Mouse (Mus musculus) intestine, embryonic 15.5 days (tissue): ENCODE measurements around the gene Slc38a7. TPM values are rescaled to one million over a fixed set of nuclear protein-coding genes. Genes with fewer than 3 reads are reported as not detected.
"Not testable (repeated sequence)": the region's sequence is repeated elsewhere in the genome, so short reads cannot be mapped to it uniquely, and the experiment has no call there.

Experiments
- ATAC-seq: fragments of 200-750 bp; cut with Nextera tagmentation; 2 replicates; pipeline ENCODE4 v1.8.0; 2017; ENCODE audit warnings: moderate TSS enrichment, moderate library complexity
- H3K27ac ChIP-seq: fragments of 300-500 bp; sonication (generic); 2 replicates; pipeline ENCODE4 v1.5.1; 2015; ENCODE audit warnings: mild to moderate bottlenecking, inconsistent platforms
- H3K27me3 ChIP-seq: fragments of 300-500 bp; sonication (generic); replicated peaks from 2 replicates; pipeline ENCODE4 v1.6.1; 2015; ENCODE audit warnings: inconsistent platforms
- H3K36me3 ChIP-seq: fragments of 300-500 bp; sonication (generic); 2 replicates; pipeline ENCODE4 v1.6.1; 2015; ENCODE audit warnings: inconsistent platforms
- H3K4me1 ChIP-seq: fragments of 300-500 bp; sonication (generic); replicated peaks from 2 replicates; pipeline ENCODE4 v1.6.1; 2015; ENCODE audit warnings: inconsistent platforms
- H3K4me2 ChIP-seq: fragments of 300-500 bp; sonication (generic); replicated peaks from 2 replicates; pipeline ENCODE4 v1.6.1; 2015; ENCODE audit warnings: mild to moderate bottlenecking, inconsistent platforms
- H3K4me3 ChIP-seq: fragments of 300-500 bp; sonication (generic); replicated peaks from 2 replicates; pipeline ENCODE4 v1.5.1; 2015; ENCODE audit warnings: inconsistent platforms
- H3K9ac ChIP-seq: fragments of 300-500 bp; sonication (generic); 2 replicates; pipeline ENCODE4 v1.6.1; 2015; ENCODE audit warnings: inconsistent platforms
- H3K9me3 ChIP-seq: fragments of 300-500 bp; sonication (generic); 2 replicates; pipeline ENCODE4 v1.6.1; 2016; ENCODE audit warnings: inconsistent platforms
- WGBS: fragments of 180-500 bp; shearing (Covaris S2); methylation state at CpG from one replicate; pipeline ENCODE4 v1.1.7; 2015; 5-methylcytosine and 5-hydroxymethylcytosine counted together
- polyA plus RNA-seq: library from polyadenylated mRNA; unstranded; fragments of >200 nt; fragmentation: Nextera tagmentation; extraction: Ambion mirVana; gene quantifications from 2 replicates; pipeline ENCODE4 v1.2.1, GENCODE M21; 2015

Gene Slc38a7
- polyA plus RNA-seq, 1 experiment from 2014 or later, result 20.6 TPM

DNA sequence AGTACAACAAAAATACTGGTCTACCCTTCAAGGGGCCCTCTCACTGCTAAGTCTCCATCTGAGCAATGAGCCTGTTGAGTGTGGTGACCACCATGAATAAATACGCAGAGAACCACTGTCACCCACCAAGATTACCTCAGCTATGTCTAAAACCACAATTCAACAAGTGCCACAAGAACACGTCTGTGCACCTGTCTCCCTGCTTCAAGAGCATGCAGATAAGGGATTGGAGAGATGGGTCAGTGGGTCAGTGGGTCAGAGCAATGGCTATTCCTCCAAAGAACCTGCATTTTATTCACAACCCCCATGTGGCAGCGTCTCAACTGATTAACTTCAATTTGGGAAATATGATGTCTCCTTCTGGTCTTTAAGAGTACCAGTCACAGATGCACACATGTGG lies 53.0 kb downstream of the Slc38a7 start:
- Histone ChIP-seq H3K36me3 (peaks cover 4% of the 10 kb centered on the region; the same call in 1 of the 2 replicates), H3K9ac (no peak overlapping the region), H3K4me2 (no peak overlapping the region), H3K4me3 (no peak overlapping the region), H3K27me3 (no peaks in the 10 kb centered on the region), H3K9me3 (no peaks in the 10 kb centered on the region), H3K27ac (no peak overlapping the region), H3K4me1 (peaks cover 7% of the 10 kb centered on the region; the same call in 1 of the 2 replicates)
- WGBS, result 90% methylated on average over 3 of the region's 3 CpGs
- no peak for ATAC-seq

DNA sequence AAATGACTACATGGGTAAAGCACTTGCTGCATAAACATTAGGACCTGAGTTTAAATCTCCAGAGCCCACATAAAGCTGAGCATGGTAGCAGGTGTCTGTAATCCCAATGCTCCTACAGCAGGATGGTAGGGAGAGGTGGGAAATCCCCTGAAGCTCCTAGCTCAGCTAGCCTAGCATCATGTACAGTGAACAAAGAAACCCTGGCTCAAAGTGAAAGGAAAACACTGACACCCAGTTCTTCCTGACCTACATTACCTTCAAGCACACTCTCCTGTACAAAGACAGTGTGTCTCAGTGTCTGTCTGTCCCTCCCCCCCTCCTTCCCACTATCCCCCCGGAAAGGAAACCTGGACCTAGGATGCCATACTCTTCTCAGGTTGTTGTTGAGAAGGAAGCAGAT lies 53.4 kb downstream of the Slc38a7 start:
- Histone ChIP-seq H3K36me3 (peaks cover 4% of the 10 kb centered on the region; the same call in 1 of the 2 replicates), H3K4me3 (no peak overlapping the region), H3K27me3 (no peaks in the 10 kb centered on the region), H3K9me3 (no peaks in the 10 kb centered on the region), H3K4me1 (peaks cover 4% of the 10 kb centered on the region; the same call in 1 of the 2 replicates), H3K27ac (no peak overlapping the region), H3K9ac (no peak overlapping the region), H3K4me2 (no peak overlapping the region)
- ATAC-seq, result no peak
- 90% methylated on average over 1 of the region's 1 CpGs for WGBS

DNA sequence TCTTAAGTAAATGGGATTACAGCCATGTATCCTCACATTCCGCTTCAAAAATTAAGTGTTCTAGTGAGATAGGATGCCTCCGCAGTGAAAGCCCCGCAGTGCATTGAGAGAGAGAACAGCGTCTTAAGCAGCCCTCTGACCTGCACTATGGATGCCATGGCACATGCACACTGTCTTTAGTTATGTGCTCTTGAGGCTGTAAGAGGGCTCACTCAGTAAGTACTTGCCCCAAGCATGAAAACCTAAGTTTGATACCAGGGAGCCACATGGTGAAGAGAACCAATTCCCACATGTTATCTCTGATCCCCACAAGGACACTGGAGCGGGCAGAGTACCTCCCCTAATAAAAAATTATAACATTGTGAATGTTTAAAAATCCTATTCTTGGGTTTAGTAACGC lies 54.2 kb downstream of the Slc38a7 start:
- no peaks in the 10 kb centered on the region for H3K4me1 ChIP-seq
- peaks cover 4% of the 10 kb centered on the region; the same call in 1 of the 2 replicates for H3K36me3 ChIP-seq
- H3K27ac ChIP-seq, result no peak overlapping the region
- ATAC-seq, result no peak
- H3K4me3 ChIP-seq, result no peak overlapping the region
- no peaks in the 10 kb centered on the region for H3K27me3 ChIP-seq
- H3K9me3 ChIP-seq, result no peaks in the 10 kb centered on the region
- WGBS, result 91% methylated on average over 6 of the region's 6 CpGs
- no peak overlapping the region for H3K9ac ChIP-seq
- no peak overlapping the region for H3K4me2 ChIP-seq

DNA sequence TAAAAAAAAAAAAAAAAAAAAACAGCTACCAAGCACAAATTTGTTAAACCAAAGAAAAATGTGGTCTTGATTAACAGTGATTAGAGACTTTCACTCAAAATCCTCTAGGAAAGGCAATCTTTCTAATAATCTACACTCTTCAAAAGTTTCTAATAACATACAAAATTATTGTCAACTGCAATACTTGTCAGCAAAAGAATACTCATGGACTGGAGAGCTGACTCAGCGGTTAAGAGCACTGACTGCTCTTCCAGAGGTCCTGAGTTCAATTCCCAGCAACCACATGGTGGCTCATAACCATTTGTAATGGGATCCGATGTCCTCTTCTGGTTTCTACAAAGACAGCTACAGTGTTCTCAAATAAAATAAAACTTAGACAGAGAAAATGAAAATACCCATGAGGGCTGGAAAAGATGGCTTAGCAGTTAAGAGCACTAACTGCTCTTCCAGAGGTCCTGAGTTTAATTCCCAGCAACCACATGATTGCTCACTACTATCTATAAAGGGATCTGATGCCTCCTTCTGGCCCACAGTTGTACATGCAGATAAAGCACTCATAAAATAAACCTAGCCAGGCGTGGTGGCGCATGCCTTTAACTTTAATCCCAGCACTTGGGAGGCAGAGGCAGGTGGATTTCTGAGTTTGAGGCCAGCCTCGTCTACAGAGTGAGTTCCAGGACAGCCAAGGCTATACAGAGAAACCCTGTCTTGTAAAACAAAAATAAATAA lies 57.8 kb downstream of the Slc38a7 start:
- 91% methylated on average over 5 of the region's 5 CpGs for WGBS
- not testable (repeated sequence) for H3K27me3 ChIP-seq, H3K4me1 ChIP-seq, H3K27ac ChIP-seq, H3K9ac ChIP-seq, H3K36me3 ChIP-seq, ATAC-seq, H3K4me3 ChIP-seq, H3K9me3 ChIP-seq, H3K4me2 ChIP-seq

Other genes with a start within 250 kb of the Slc38a7 start
- 13.3 and 16.9 TPM in 2 replicates for gene Gins3, start 220.1 kb downstream of the Slc38a7 start, polyA plus RNA-seq
- gene Ndrg4, start 176.6 kb downstream of the Slc38a7 start, polyA plus RNA-seq, result 16.3 and 17.0 TPM in 2 replicates
- 19.7 and 24.3 TPM in 2 replicates for gene Setd6, start 137.7 kb downstream of the Slc38a7 start, polyA plus RNA-seq
- gene Cnot1, start 46.1 kb downstream of the Slc38a7 start, polyA plus RNA-seq, result 56.4 and 57.5 TPM in 2 replicates
- gene Sap18b, start 28.2 kb downstream of the Slc38a7 start, polyA plus RNA-seq, result 324 and 397 TPM in 2 replicates
- 230 and 236 TPM in 2 replicates for gene Got2, start 35.0 kb upstream of the Slc38a7 start, polyA plus RNA-seq